Mouse (Mus musculus) embryonic fibroblast, embryonic 13.5 days (primary cell): ENCODE data around the gene Pef1.

ENCODE experiments used
- CTCF ChIP-seq: IDR thresholded peaks from 2 replicates; pipeline ENCODE4 v1.5.1; 2011; ENCODE audit warnings: mild to moderate bottlenecking, control low read depth, low read length, moderate library complexity, borderline replicate concordance; ENCODE audit not compliant: insufficient read depth
- POLR2A ChIP-seq: IDR thresholded peaks from 2 replicates; pipeline ENCODE4 v1.6.1; 2011; ENCODE audit warnings: low read depth, mild to moderate bottlenecking, control low read depth, low read length, moderate library complexity

- no peak for TF ChIP-seq CTCF
- no peak for TF ChIP-seq POLR2A
These were observed 61.8 kb downstream of the Pef1 start for GRCm38 (mm10) chr4:130164121-130164520.
